Mouse (Mus musculus) retina, postnatal 1 day (tissue): Measurements from ENCODE around the gene Fbxo47.
A peak's percentile ranks its signal among the peaks of the same experiment; 100 is the strongest.

Source experiments
- DNase-seq: peaks from one replicate; pipeline ENCODE4 v3.0.0-alpha.2; 2012

The Fbxo47 gene

DNA sequence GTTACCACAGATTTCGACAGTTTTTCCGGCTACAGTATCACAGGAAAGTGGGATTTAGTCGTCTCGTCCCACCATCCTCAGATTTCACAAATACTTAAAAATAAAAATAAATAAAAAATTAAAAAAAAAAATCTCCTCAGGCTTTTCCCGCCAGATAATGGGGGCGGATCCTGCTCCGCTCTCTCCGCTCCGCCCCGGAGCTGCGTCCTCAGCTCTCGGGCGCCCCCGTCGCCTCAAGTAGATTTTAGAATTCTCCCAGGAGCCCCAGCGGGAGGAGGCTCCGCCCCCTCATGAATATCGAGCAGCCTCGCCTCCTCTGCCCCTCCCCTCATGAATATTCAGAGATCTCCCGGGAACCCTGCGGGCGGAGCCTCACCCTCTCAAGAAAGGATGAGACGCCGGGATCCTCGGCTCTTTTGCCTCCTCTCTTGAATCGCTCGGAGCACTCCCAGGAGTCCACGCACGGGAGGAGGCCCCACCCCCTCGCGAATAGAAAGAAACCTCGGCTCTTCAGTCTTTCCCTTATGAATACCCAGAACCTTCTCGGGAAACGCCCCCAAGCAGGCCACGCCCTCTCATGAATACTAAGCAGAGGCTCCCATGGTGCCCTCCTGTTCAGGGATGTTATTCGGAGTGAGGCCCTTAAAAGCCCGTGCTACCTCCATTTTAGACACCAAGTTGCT is at the start of gene Fbxo47:
Gene Fbxo47 (minus strand): TSS at position 237 of the 683 bp plus-strand sequence.
- peak; percentile 99 for DNase-seq

DNA sequence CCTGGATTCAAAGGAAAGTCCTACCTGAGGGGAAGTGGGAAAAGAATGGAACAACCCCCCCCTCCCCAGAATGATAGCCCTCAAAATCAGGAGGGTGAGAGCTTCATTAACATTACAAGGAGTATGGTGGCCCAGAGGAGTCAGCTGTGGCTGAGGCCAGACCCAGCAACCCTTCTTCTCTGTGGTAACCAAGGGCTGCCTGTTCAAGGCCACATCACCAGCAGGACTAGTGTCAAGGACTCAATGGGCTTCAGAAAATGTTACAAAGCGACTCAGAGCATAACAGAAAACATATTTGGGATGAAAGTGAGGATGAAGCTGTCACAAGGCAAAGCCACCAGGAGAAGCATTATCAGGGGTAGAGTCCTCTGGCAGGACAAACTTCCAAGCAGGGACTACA is 49.6 kb upstream of the Fbxo47 start:
- no peak for DNase-seq

GRCm38 (mm10) chr11:97928905-97929304 is 45.0 kb upstream of the Fbxo47 start:
- no peak for DNase-seq

DNA sequence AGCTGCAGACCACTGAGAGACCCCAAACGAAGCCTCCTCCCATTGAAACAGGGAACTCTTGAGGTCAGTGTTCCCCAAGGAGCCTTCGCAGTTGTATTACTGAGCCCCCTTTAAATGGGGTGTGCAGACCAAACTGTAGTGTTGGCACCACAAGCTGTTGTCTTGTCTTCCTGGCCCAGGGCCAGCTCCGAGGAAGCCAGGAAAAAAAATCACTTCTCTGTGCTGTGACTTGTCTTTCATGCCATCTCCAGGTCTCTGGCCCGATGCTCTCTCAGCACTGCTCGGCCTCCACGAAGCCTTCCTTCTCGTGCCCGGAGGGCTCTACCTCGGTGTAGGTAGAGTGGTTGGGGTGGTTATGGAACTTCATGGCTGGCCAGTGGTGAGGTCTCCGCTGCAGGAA is 40.3 kb upstream of the Fbxo47 start:
- DNase-seq: no peak

DNA sequence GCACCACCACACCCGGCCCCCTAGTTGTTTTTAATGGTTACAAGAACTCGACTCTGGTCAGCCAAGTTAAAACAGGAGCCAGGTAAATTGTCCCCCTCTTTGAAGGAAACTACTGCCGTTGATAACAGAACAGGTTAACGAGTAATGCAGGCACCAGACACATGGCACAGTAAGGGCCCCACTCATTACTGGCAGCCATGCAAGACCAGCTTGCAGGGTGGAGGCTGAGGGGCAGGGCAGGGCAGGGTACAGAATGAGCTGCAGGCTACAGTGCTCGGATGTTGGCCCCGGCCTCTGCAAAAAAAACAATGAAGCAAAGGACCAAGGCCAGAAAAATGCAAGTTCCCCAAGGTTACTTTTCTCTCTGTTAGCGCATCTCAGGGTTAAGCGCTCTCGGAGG is 39.7 kb upstream of the Fbxo47 start:
- no peak for DNase-seq

DNA sequence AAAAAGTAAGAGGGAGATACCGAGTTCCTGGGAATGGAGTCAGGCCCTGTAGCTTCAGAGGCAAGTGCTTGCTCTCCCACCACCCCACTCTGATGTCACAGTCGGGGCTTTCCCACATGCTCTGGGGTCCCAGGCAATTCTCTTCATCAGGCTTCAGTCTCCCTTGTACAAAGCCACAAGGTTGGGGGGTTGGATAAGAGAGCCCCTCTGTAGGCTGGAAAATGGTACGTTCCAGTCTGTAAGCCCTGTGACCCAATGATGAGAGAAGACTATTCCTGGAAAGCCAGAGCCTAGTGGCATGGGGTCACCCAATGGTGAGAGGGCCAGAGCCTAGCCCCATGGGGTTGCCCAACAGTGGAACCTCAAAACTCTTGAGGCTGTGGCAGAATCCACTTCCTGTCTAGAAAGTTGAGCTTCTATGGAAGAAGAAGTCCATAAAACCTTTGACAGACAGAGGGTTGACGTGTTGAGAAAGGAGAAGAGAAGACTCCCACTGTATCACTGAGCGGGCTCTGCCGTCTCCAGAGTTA is 32.1 kb upstream of the Fbxo47 start:
- no peak for DNase-seq

GRCm38 (mm10) chr11:97915471-97915870 is 31.5 kb upstream of the Fbxo47 start:
- DNase-seq: no peak

DNA sequence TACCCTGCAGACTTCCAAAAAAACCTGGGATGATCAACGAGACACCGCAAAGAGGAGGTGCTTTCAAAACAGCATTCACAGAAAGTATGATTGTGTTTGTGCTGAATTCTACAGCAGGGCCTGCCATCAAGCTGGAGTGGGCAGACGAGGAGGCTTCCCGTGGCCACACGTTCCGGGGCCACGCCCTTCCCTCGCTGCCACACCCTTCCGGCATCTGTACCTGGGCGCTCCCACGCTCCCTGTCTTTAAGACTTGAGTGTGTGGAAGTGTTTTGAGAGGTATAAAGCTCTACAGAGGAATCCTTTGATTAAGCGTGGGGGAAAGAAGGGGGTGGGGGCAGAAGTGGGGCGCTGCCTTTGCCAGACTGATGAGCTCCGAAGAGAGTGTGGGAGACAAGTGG is 29.2 kb upstream of the Fbxo47 start:
- DNase-seq: no peak

GRCm38 (mm10) chr11:97908634-97909348 is 24.8 kb upstream of the Fbxo47 start:
- DNase-seq: no peak

DNA sequence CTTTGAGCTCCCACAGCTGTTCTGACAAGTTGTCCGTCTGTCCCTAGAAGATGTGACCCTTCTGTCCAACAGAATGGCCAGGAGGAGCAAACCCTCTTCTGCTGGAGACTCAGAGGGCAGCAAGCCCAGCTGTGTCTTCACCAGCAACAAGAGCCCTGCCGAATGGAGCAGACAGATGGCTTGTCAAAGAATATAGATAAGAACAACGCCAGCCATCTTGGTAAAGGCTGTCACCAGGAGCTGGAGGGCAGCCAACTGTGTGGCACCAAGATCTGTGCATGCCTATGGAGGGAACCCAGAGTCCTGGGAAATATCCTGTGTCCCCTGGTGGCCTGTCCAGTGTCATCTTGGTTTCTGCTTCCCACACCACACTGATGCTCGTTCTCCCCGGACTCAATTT is 24.0 kb upstream of the Fbxo47 start:
- DNase-seq: no peak

- no peak for DNase-seq
Measured at GRCm38 (mm10) chr11:97906905-97907304, 23.0 kb upstream of the Fbxo47 start.

DNA sequence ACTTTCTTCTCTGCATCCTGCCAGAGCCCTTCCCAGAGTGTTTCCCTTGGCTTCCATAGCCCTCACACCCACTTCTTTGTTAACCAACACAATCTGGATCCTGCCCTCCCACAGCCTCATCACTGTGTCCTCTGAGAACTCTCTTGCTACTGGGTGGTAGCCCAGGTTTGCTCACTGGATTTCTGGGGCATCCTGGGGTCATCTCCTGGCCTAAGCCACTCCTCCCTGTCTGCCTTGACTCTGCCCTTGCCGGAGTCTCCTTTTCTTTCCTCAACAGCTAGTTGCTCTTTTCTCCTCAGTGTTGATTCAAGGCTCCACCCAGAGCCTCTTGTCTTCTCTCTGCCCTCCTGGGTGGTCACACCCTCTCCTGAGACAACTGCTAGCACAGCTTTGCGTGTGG is 22.0 kb upstream of the Fbxo47 start:
- no peak for DNase-seq

- no peak for DNase-seq
Measured at GRCm38 (mm10) chr11:97905540-97905939, 21.6 kb upstream of the Fbxo47 start.

DNA sequence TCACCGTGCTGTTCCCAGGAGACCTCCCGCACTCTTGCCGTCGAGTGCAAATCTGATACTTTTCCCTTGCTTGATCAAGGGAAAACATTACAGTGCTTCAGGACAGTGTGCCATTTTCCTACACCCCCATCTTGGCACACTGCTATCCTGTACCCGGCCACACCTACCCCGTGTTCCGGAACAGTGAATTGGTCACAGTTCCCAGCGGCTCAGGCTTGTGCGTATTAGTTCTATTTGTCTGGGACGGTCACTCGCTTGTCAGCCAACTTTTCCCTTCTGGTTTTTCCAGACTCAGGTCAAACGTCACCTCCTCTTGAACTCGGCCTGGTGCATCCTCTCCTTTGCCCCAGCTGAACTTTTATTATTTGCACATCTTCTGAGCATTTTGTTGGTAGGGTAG is 20.8 kb upstream of the Fbxo47 start:
- no peak for DNase-seq

DNA sequence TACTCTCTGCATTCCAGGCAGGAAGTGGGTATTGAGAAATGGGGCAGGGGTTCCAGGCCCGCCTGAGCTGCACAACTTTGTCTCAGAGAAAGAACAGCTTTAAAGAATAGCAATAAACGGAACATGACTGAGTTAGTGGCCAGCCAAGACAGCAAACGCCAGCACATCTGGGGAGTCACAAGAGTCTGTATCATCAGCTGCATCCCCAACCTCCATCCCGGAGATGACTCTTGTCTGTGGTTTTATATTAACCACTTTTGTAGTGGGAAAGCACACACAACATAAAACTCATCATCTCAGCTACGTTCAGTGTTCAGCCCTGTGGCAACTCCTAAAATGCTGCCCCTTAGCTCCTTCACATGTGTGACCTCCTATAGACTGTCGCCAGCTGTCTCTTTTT is 17.9 kb upstream of the Fbxo47 start:
- no peak for DNase-seq

GRCm38 (mm10) chr11:97899822-97900221 is 15.9 kb upstream of the Fbxo47 start:
- DNase-seq: peak; percentile 89

GRCm38 (mm10) chr11:97897568-97898185 is 13.7 kb upstream of the Fbxo47 start:
- DNase-seq: no peak

GRCm38 (mm10) chr11:97896655-97897054 is 12.7 kb upstream of the Fbxo47 start:
- DNase-seq: no peak

DNA sequence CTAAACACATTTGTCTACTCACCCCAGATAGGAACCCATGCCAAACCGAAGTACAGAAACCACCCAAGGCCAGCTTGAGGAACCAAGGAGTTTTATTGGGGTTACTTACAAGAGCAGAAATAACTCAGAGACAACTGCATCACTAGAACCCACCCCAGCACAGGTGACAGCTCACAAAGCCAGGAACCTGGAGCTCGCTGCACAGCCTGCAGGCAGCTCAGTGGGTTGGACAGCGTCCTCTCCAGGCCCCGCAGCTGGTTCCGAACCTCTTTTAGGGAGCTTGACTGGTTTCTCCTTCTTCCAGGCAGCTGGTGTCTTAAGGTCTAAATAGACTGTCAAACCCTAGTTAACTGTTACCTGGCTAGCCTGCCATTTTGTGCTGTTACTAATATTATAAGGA is 7.9 kb upstream of the Fbxo47 start:
- no peak for DNase-seq

- DNase-seq: no peak
Measured at GRCm38 (mm10) chr11:97885296-97885915, 1.5 kb upstream of the Fbxo47 start.

GRCm38 (mm10) chr11:97884601-97885185 is 739 bp upstream of the Fbxo47 start:
- DNase-seq: no peak

GRCm38 (mm10) chr11:97883542-97883917 is 424 bp downstream of the Fbxo47 start:
- DNase-seq: peak; percentile 81

DNA sequence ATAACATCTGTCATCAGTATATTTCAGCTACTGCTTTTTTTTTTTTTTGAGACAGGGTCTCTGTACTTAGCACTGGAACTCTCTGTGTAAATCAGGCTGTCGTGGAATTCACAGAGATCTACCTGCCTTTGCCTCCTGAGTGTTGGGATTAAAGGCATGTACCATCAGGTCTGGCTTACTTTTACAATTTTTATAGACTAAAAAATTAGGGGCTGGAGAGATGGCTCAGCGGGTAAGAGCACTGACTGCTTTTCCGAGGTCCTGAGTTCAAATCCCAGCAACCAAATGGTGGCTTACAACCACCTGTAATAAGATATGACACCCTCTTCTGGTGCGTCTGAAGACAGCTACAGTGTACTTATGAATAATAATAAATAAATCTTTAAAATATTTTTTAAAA is 3.6 kb downstream of the Fbxo47 start:
- DNase-seq: no peak
